Mouse (Mus musculus): Measurements from ENCODE around the gene Pdcd11. TPM values are rescaled to one million over a fixed set of nuclear protein-coding genes. Genes with fewer than 3 reads are reported as not detected.

Pdcd11 gene
- total and polyA plus RNA-seq, 2 experiments from 2014 or later = 3.8 to 11.0 TPM

GRCm38 (mm10) chr19:47130551-47131125 is 40.1 kb downstream of the Pdcd11 start:
- Histone ChIP-seq H3K36me3 (ENCODE audit: insufficient read depth, low read length) (peaks cover 54% of the 10 kb centered on the region), H3K27ac (ENCODE audit: low read depth, low read length) (no peak overlapping the region), H3K27me3 (ENCODE audit: insufficient read depth, low read length) (no peaks in the 10 kb centered on the region), H3K4me1 (ENCODE audit: insufficient read depth, low read length) (no peaks in the 10 kb centered on the region), H3K9ac (replicated peaks; ENCODE audit: low read length, poor library complexity, severe bottlenecking) (no peak overlapping the region), H3K4me2 (ENCODE audit: low read depth, low read length, poor library complexity, severe bottlenecking) (no peak overlapping the region), H3K9me3 (ENCODE audit: low read length) (no peaks in the 10 kb centered on the region), H3K4me3 (ENCODE audit: low read depth, low read length) (no peak overlapping the region)
- TF ChIP-seq CTCF (IDR thresholded peaks at IDR 0.05) = no peak
- no peak for ATAC-seq (ENCODE audit: low FRiP score)
- DNase-seq (ENCODE audit: low spot score) = no peak
- 91% methylated on average over 15 of the region's 15 CpGs for WGBS

- no peak for ATAC-seq (ENCODE audit: low FRiP score)
- WGBS = 86% methylated on average over 7 of the region's 7 CpGs
Observed at GRCm38 (mm10) chr19:47133161-47133560, 42.6 kb downstream of the Pdcd11 start.

GRCm38 (mm10) chr19:47135568-47135967 is 45.0 kb downstream of the Pdcd11 start:
- no peaks in the 10 kb centered on the region; the same call in none of the 2 replicates for H3K27me3 ChIP-seq (ENCODE audit: insufficient read depth, low read length)
- H3K27ac ChIP-seq (ENCODE audit: low read depth, low read length) = no peak overlapping the region
- H3K4me1 ChIP-seq (ENCODE audit: insufficient read depth, low read length) = peaks cover 5% of the 10 kb centered on the region; the same call in 1 of the 2 replicates
- no peak for ATAC-seq (ENCODE audit: low FRiP score)
- 91% methylated on average over 17 of the region's 17 CpGs for WGBS
- no peak overlapping the region for H3K4me3 ChIP-seq (ENCODE audit: low read depth, low read length)
- no peak overlapping the region for H3K4me2 ChIP-seq (ENCODE audit: low read depth, low read length, poor library complexity, severe bottlenecking)
- DNase-seq (ENCODE audit: low spot score) = no peak
- H3K9me3 ChIP-seq (ENCODE audit: low read length) = no peaks in the 10 kb centered on the region
- H3K9ac ChIP-seq (replicated peaks; ENCODE audit: low read length, poor library complexity, severe bottlenecking) = no peak overlapping the region
- no peak for TF ChIP-seq CTCF (IDR thresholded peaks at IDR 0.05)
- H3K36me3 ChIP-seq (ENCODE audit: insufficient read depth, low read length) = peaks cover 11% of the 10 kb centered on the region; the same call in 1 of the 2 replicates

More at GRCm38 (mm10) chr19:47133161-47133560, 42.6 kb downstream of the Pdcd11 start:
- DNase-seq (ENCODE audit: low spot score) = no peak
- Histone ChIP-seq H3K36me3 (ENCODE audit: insufficient read depth, low read length) (peaks cover 35% of the 10 kb centered on the region), H3K4me2 (ENCODE audit: low read depth, low read length, poor library complexity, severe bottlenecking) (no peak overlapping the region), H3K4me1 (ENCODE audit: insufficient read depth, low read length) (peaks cover 5% of the 10 kb centered on the region; the same call in 1 of the 2 replicates), H3K27ac (ENCODE audit: low read depth, low read length) (no peak overlapping the region), H3K9me3 (ENCODE audit: low read length) (no peaks in the 10 kb centered on the region), H3K27me3 (ENCODE audit: insufficient read depth, low read length) (no peaks in the 10 kb centered on the region; the same call in 1 of the 2 replicates), H3K4me3 (ENCODE audit: low read depth, low read length) (no peak overlapping the region), H3K9ac (replicated peaks; ENCODE audit: low read length, poor library complexity, severe bottlenecking) (no peak overlapping the region)
- no peak for TF ChIP-seq CTCF (IDR thresholded peaks at IDR 0.05)

GRCm38 (mm10) chr19:47136170-47136569 is 45.6 kb downstream of the Pdcd11 start:
- no peak for TF ChIP-seq CTCF (IDR thresholded peaks at IDR 0.05)
- no peak for ATAC-seq (ENCODE audit: low FRiP score)
- Histone ChIP-seq H3K4me2 (ENCODE audit: low read depth, low read length, poor library complexity, severe bottlenecking) (no peak overlapping the region), H3K27me3 (ENCODE audit: insufficient read depth, low read length) (no peaks in the 10 kb centered on the region; the same call in none of the 2 replicates), H3K9ac (replicated peaks; ENCODE audit: low read length, poor library complexity, severe bottlenecking) (no peak overlapping the region), H3K9me3 (ENCODE audit: low read length) (no peaks in the 10 kb centered on the region), H3K36me3 (ENCODE audit: insufficient read depth, low read length) (peaks cover 6% of the 10 kb centered on the region; the same call in 1 of the 2 replicates), H3K4me3 (ENCODE audit: low read depth, low read length) (no peak overlapping the region), H3K4me1 (ENCODE audit: insufficient read depth, low read length) (peaks cover 5% of the 10 kb centered on the region; the same call in 1 of the 2 replicates), H3K27ac (ENCODE audit: low read depth, low read length) (no peak overlapping the region)
- 88% methylated on average over 5 of the region's 5 CpGs for WGBS
- DNase-seq (ENCODE audit: low spot score) = no peak

GRCm38 (mm10) chr19:47137051-47137581 is 46.5 kb downstream of the Pdcd11 start:
- TF ChIP-seq CTCF (IDR thresholded peaks at IDR 0.05) = no peak
- H3K4me3 ChIP-seq (ENCODE audit: low read depth, low read length) = 0 out of 2 replicates have a peak overlapping the region, but pooled peaks have one; percentile 22

More at GRCm38 (mm10) chr19:47137051-47137581, 46.5 kb downstream of the Pdcd11 start:
- no peak overlapping the region for H3K27ac ChIP-seq (ENCODE audit: low read depth, low read length)
- WGBS = 60% methylated on average over 6 of the region's 6 CpGs
- no peaks in the 10 kb centered on the region for H3K36me3 ChIP-seq (ENCODE audit: insufficient read depth, low read length)
- H3K27me3 ChIP-seq (ENCODE audit: insufficient read depth, low read length) = no peaks in the 10 kb centered on the region; the same call in none of the 2 replicates
- no peak for ATAC-seq (ENCODE audit: low FRiP score)
- peaks cover 5% of the 10 kb centered on the region; the same call in 1 of the 2 replicates for H3K4me1 ChIP-seq (ENCODE audit: insufficient read depth, low read length)
- peak overlapping the region; percentile 50 for H3K4me2 ChIP-seq (ENCODE audit: low read depth, low read length, poor library complexity, severe bottlenecking)
- peak overlapping the region; percentile 50; the same call in 1 of the 2 replicates for H3K9ac ChIP-seq (replicated peaks; ENCODE audit: low read length, poor library complexity, severe bottlenecking)
- no peaks in the 10 kb centered on the region for H3K9me3 ChIP-seq (ENCODE audit: low read length)
- peak; percentile 12 for DNase-seq (ENCODE audit: low spot score)

Measured in midbrain, postnatal 0 days (tissue).